Mouse (Mus musculus) MEL (cell line): ENCODE results near the gene Rbm38. TPM values are rescaled to one million over a fixed set of nuclear protein-coding genes. Genes with fewer than 3 reads are reported as not detected.

ENCODE experiments used
- DNase-seq: peaks from one replicate; pipeline ENCODE4 v3.0.0; 2011; ENCODE audit warnings: low read depth, low spot score
- H3K27ac ChIP-seq: 2 replicates; pipeline ENCODE4 v1.5.1; 2012; ENCODE audit warnings: low read depth, mild to moderate bottlenecking, control low read depth, low read length, moderate library complexity; ENCODE audit not compliant: control insufficient read depth
- H3K27me3 ChIP-seq, 2 experiments: fragments of 150-350 bp in 1 of 2; sonication (generic) in 1 of 2; 2 replicates each; pipeline ENCODE4 v1.6.1; 2012; ENCODE audit warnings: low read length in 2 of 2, mild to moderate bottlenecking in 2 of 2, improper control_type of control experiment in 1 of 2, moderate library complexity in 1 of 2; ENCODE audit not compliant: insufficient read depth in 2 of 2, control insufficient read depth in 1 of 2
- H3K36me3 ChIP-seq, 2 experiments: 2 replicates each; pipeline ENCODE4 v1.6.1; 2012 to 2014; ENCODE audit warnings: low read length in 2 of 2, improper control_type of control experiment in 1 of 2, inconsistent platforms in 1 of 2, mild to moderate bottlenecking in 1 of 2; ENCODE audit not compliant: insufficient read depth in 2 of 2, control insufficient read depth in 1 of 2
- H3K4me1 ChIP-seq, 2 experiments: fragments of 150-350 bp in 1 of 2; sonication (generic) in 1 of 2; 2 replicates each; pipeline ENCODE4 v1.6.1; 2012; ENCODE audit warnings: low read length in 2 of 2, improper control_type of control experiment in 1 of 2, mild to moderate bottlenecking in 1 of 2; ENCODE audit not compliant: insufficient read depth in 2 of 2, control insufficient read depth in 1 of 2
- H3K4me3 ChIP-seq, 2 experiments: fragments of 150-350 bp in 1 of 2; sonication (generic) in 1 of 2; 2 replicates each; pipeline ENCODE4 v1.5.1; 2012; ENCODE audit warnings: low read depth in 2 of 2, low read length in 2 of 2, mild to moderate bottlenecking in 2 of 2, moderate library complexity in 2 of 2, control low read depth in 1 of 2, improper control_type of control experiment in 1 of 2; ENCODE audit not compliant: control insufficient read depth in 1 of 2, insufficient read depth in 1 of 2
- H3K79me2 ChIP-seq: 2 replicates; pipeline ENCODE4 v1.6.1; 2012; ENCODE audit warnings: mild to moderate bottlenecking, low read length, moderate library complexity; ENCODE audit not compliant: control insufficient read depth, poor library complexity, insufficient read depth
- H3K9ac ChIP-seq: 2 replicates; pipeline ENCODE4 v1.6.1; 2012; ENCODE audit warnings: low read depth, mild to moderate bottlenecking, control low read depth, low read length, moderate library complexity; ENCODE audit not compliant: control insufficient read depth, poor library complexity, severe bottlenecking
- H3K9me3 ChIP-seq: fragments of 150-350 bp; sonication (generic); replicated peaks from 2 replicates; pipeline ENCODE4 v1.6.1; 2012; ENCODE audit warnings: mild to moderate bottlenecking, low read length, improper control_type of control experiment, moderate library complexity; ENCODE audit not compliant: insufficient read depth
- CHD2 ChIP-seq: IDR thresholded peaks from 2 replicates; pipeline ENCODE4 v1.6.1; 2011; ENCODE audit warnings: low read length, improper control_type of control experiment
- CTCF ChIP-seq, 3 experiments: IDR thresholded peaks in 2 of 3; conservative IDR thresholded peaks in 1 of 3; 2 replicates each; pipeline ENCODE4 v1.5.1; 2011 to 2012; ENCODE audit warnings: low read length in 3 of 3, low read depth in 2 of 3, mild to moderate bottlenecking in 2 of 3, improper control_type of control experiment in 1 of 3, inconsistent platforms in 1 of 3, mixed read lengths in 1 of 3, moderate library complexity in 1 of 3; ENCODE audit not compliant: control insufficient read depth in 1 of 3, insufficient read depth in 1 of 3, poor library complexity in 1 of 3, severe bottlenecking in 1 of 3
- ELF1 ChIP-seq: IDR thresholded peaks from 2 replicates; pipeline ENCODE4 v1.6.1; 2014; ENCODE audit warnings: low read depth, mild to moderate bottlenecking, inconsistent platforms, low read length, improper control_type of control experiment, moderate library complexity
- EP300 ChIP-seq, 2 experiments: IDR thresholded peaks; 2 replicates each; pipeline ENCODE4 v1.6.1; 2011; ENCODE audit warnings: improper control_type of control experiment in 2 of 2, low read length in 2 of 2, low read depth in 1 of 2, mild to moderate bottlenecking in 1 of 2
- GABPA ChIP-seq: IDR thresholded peaks from 2 replicates; pipeline ENCODE4 v1.6.1; 2012; ENCODE audit warnings: low read depth, mild to moderate bottlenecking, inconsistent platforms, low read length, improper control_type of control experiment, moderate library complexity
- GATA1 ChIP-seq: IDR thresholded peaks from 2 replicates; pipeline ENCODE4 v1.6.1; 2011; ENCODE audit warnings: low read depth, low read length, improper control_type of control experiment
- KAT2A ChIP-seq: conservative IDR thresholded peaks from 2 replicates; pipeline ENCODE4 v1.6.1; 2012; ENCODE audit warnings: low read depth, low read length, improper control_type of control experiment, inconsistent platforms
- MAX ChIP-seq: IDR thresholded peaks from 2 replicates; pipeline ENCODE4 v1.6.1; 2011; ENCODE audit warnings: low read length, improper control_type of control experiment
- MAZ ChIP-seq: IDR thresholded peaks from 2 replicates; pipeline ENCODE4 v1.6.1; 2012; ENCODE audit warnings: low read depth, mild to moderate bottlenecking, inconsistent platforms, low read length, improper control_type of control experiment
- MXI1 ChIP-seq: IDR thresholded peaks from 2 replicates; pipeline ENCODE4 v1.6.1; 2011; ENCODE audit warnings: mild to moderate bottlenecking, low read depth, low read length, improper control_type of control experiment
- MYB ChIP-seq: IDR thresholded peaks from 2 replicates; pipeline ENCODE4 v1.6.1; 2011; ENCODE audit warnings: mild to moderate bottlenecking, low read depth, low read length, improper control_type of control experiment
- MYC ChIP-seq: IDR thresholded peaks from 2 replicates; pipeline ENCODE4 v1.6.1; 2011; ENCODE audit warnings: low read depth, mild to moderate bottlenecking, low read length, improper control_type of control experiment, moderate library complexity
- NELFE ChIP-seq: IDR thresholded peaks from 2 replicates; pipeline ENCODE4 v1.6.1; 2011; ENCODE audit warnings: low read depth, low read length, improper control_type of control experiment
- RAD21 ChIP-seq: IDR thresholded peaks from 2 replicates; pipeline ENCODE4 v1.6.1; 2011; ENCODE audit warnings: mild to moderate bottlenecking, low read depth, low read length, improper control_type of control experiment
- SIN3A ChIP-seq: IDR thresholded peaks from 2 replicates; pipeline ENCODE4 v1.6.1; 2012; ENCODE audit warnings: low read length, improper control_type of control experiment, inconsistent platforms
- SMC3 ChIP-seq: IDR thresholded peaks from 2 replicates; pipeline ENCODE4 v1.6.1; 2011; ENCODE audit warnings: low read depth, low read length, improper control_type of control experiment
- TBP ChIP-seq: IDR thresholded peaks from 2 replicates; pipeline ENCODE4 v1.8.0; 2011; ENCODE audit warnings: low read depth, low read length, improper control_type of control experiment
- TCF12 ChIP-seq: IDR thresholded peaks from 2 replicates; pipeline ENCODE4 v1.6.1; 2014; ENCODE audit warnings: low read depth, mild to moderate bottlenecking, inconsistent platforms, low read length, improper control_type of control experiment, moderate library complexity
- USF1 ChIP-seq: IDR thresholded peaks from 2 replicates; pipeline ENCODE4 v1.6.1; 2014; ENCODE audit warnings: low read depth, mild to moderate bottlenecking, inconsistent platforms, low read length, improper control_type of control experiment, moderate library complexity
- USF2 ChIP-seq, 2 experiments: IDR thresholded peaks; 2 replicates each; pipeline ENCODE4 v1.6.1; 2011 to 2012; ENCODE audit warnings: improper control_type of control experiment in 2 of 2, low read length in 2 of 2, borderline replicate concordance in 1 of 2, inconsistent platforms in 1 of 2, low read depth in 1 of 2, mild to moderate bottlenecking in 1 of 2; ENCODE audit not compliant: insufficient read depth in 1 of 2
- ZC3H11A ChIP-seq: IDR thresholded peaks from 2 replicates; pipeline ENCODE4 v1.6.1; 2012; ENCODE audit warnings: low read depth, mild to moderate bottlenecking, inconsistent platforms, low read length, improper control_type of control experiment
- ZKSCAN1 ChIP-seq: IDR thresholded peaks from 2 replicates; pipeline ENCODE4 v1.6.1; 2012; ENCODE audit warnings: low read depth, mild to moderate bottlenecking, inconsistent platforms, low read length, improper control_type of control experiment, moderate library complexity
- ZNF384 ChIP-seq: IDR thresholded peaks from 2 replicates; pipeline ENCODE4 v1.6.1; 2012; ENCODE audit warnings: low read depth, mild to moderate bottlenecking, inconsistent platforms, low read length, improper control_type of control experiment
- polyA plus RNA-seq, 2 experiments: library from polyadenylated mRNA; stranded (reverse) in 1 of 2; unstranded in 1 of 2; fragments of >175 nt in 1 of 2; fragments of >200 nt in 1 of 2; gene quantifications; 2 replicates each; pipeline versions ENCODE4 v1.2.1 to v1.2.4; 2012; ENCODE audit warnings: low replicate concordance in 2 of 2, low read depth in 1 of 2; ENCODE audit not compliant: insufficient read length in 2 of 2, insufficient read depth in 1 of 2, missing spikeins in 1 of 2
- total RNA-seq: library from RNA; depleted of rRNA; stranded (reverse); fragments of 300-350 nt; gene quantifications from 2 replicates; pipeline ENCODE4 v1.2.3, GENCODE M21; 2012

Gene Rbm38
- total and polyA plus RNA-seq, 3 experiments = 39.0 to 207 TPM; not detected in 1

DNA sequence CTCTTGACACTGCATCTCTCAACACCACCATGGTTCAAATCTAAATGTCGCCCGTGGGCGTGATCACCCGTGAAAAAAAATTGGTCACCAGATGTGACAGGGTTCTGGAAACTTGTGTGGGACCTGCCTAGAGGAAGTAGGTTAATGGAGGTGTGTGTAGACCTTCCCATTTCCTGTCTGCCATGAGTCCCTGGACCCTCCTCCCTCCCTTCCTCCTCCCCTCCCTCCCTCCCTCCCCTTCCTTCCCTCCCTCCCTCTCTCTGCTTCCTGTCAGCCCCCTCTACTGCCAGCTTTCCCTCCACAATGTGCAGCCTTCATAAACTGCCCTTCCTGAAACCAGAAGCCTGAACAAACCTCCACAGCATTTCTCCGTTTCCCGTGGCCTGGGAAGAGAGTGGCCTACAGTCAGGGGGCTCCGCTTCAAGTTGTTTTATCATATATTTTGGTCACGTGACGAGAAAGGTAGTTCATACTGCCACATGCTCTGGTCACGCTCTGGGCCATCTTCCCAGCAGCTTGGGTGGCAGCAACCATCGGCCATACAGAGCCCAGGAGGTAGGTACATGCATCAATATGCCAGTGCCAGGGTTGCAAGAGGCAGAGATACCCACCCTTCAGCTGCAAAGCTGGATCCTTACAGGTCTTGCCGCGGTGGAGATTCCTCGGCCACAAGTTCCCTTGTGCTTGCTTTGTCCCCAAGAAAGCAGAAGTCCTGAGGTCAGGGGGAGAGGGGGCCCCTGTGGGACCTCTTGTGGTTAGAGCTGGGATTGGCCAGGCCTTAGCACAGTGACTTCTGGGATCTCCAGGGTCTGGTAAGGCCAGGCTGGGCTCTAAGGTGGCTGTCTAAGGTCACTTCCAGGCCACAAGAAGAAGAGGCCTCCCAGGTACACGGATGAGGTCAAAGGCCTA, 41.4 kb downstream of the Rbm38 start:
- H3K27ac ChIP-seq = peak overlapping the region; percentile 61
- H3K4me3 ChIP-seq = peak overlapping the region; percentile 10 to 54; a peak in 2 of 4 replicates
- peaks cover 6 to 32% of the 10 kb centered on the region in 2 experiments for H3K4me1 ChIP-seq
- peak; percentile 81 for DNase-seq
- no peaks in the 10 kb centered on the region for H3K9me3 ChIP-seq
- H3K36me3 ChIP-seq = peaks cover 0 to 11% of the 10 kb centered on the region in 2 experiments; a peak in 2 of 4 replicates
- no peaks in the 10 kb centered on the region; the same call in 1 of the 2 replicates for H3K79me2 ChIP-seq
- TF ChIP-seq EP300 (IDR thresholded peaks at IDR 0.05; ENCODE audit: low read depth in 1 of 2, low read length in 2 of 2) (peak in 1 of 2 experiments; percentile 22; a peak in 1 of 4 replicates), CTCF (IDR thresholded peaks at IDR 0.05 in 2 of 3, conservative IDR thresholded peaks at IDR 0.05 in 1 of 3; ENCODE audit: control insufficient read depth in 1 of 3, insufficient read depth in 1 of 3, low read depth in 2 of 3, low read length in 3 of 3, poor library complexity in 1 of 3, severe bottlenecking in 1 of 3) (peak; percentile 41 to 49 (median 47)), GATA1 (no peak), TCF12 (peak; percentile 35; the same call in 1 of the 2 replicates), MYC (0 out of 2 replicates have a peak, but pooled peaks have one; percentile 43), ZC3H11A (no peak), TBP (0 out of 2 replicates have a peak, but pooled peaks have one; percentile 25), SIN3A (no peak), ZKSCAN1 (no peak), MXI1 (no peak; the same call in 1 of the 2 replicates), RAD21 (peak; percentile 27), MAZ (no peak), NELFE (no peak; the same call in 1 of the 2 replicates), ZNF384 (no peak), USF2 (IDR thresholded peaks at IDR 0.05; ENCODE audit: borderline replicate concordance in 1 of 2, insufficient read depth in 1 of 2, low read depth in 1 of 2, low read length in 2 of 2) (peak in 1 of 2 experiments; percentile 62; a peak in 1 of 4 replicates), USF1 (peak; percentile 90), CHD2 (no peak), GABPA (no peak), MAX (peak; percentile 63; the same call in 1 of the 2 replicates), ELF1 (no peak), SMC3 (peak; percentile 55), MYB (no peak), KAT2A (no peak)
- H3K27me3 ChIP-seq = no peaks in the 10 kb centered on the region
- peak overlapping the region; percentile 67 for H3K9ac ChIP-seq
